Mouse (Mus musculus) spleen, postnatal 10 days (tissue): ENCODE data around the gene Asf1b.
"Not testable (repeated sequence)": the region's sequence is repeated elsewhere in the genome, so short reads cannot be mapped to it uniquely, and the experiment has no call there.

Source experiments
- DNase-seq, 2 experiments: peaks; one replicate each; pipeline ENCODE4 v3.0.0; 2021 to 2022; ENCODE audit warnings: low spot score in 2 of 2

The Asf1b gene

GRCm38 (mm10) chr8:83995973-83996372 lies 40.7 kb downstream of the Asf1b start:
- DNase-seq, result no peak

DNA sequence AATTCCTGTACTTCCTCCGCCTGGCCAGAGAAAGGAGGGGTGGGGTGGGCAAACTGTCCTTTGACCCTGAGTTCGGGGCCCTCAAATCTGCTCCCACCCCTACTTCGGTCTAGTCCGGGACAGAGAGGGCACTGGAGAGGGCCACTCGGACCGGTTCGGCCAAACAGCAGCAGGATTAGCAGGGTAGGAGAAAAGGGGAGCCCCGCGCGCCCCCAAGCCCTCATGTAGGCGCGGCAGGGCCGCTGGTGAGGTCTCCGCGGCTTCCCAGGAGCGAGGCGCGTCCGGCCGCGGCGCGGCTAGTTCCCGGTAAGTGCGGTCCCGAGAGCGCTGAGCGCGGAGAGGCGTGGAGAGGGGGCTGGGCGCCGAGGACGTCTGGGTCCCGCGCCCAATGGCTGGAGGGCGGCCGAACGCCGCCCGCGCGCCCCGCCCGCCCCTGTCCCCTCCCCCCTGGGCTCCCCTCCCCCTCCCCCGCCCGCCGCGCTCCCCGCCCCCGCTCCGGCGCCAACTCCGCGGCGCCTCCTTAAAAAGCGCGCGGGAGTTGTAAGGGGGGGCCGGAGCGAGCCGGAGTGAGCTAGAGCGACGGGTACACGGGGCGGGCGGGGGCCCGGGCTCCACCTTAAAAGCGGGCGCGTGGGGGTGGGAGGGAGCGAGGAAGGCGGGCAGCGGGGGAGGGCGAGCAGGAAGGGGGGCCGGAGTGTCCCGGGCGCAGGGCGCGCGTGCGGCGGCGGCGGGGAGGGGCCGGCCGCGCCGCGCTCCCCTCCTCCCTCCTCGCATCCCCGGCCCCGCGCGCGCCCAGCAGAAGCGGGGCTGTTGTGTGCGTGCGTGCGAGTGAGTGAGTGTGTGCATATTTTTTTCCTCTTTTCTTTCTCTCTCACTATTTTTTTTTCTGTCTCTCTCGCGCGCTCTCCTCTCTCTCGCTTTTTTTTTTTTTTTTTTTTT lies 41.5 kb downstream of the Asf1b start:
- DNase-seq, result peak; percentile 81 to 87

DNA sequence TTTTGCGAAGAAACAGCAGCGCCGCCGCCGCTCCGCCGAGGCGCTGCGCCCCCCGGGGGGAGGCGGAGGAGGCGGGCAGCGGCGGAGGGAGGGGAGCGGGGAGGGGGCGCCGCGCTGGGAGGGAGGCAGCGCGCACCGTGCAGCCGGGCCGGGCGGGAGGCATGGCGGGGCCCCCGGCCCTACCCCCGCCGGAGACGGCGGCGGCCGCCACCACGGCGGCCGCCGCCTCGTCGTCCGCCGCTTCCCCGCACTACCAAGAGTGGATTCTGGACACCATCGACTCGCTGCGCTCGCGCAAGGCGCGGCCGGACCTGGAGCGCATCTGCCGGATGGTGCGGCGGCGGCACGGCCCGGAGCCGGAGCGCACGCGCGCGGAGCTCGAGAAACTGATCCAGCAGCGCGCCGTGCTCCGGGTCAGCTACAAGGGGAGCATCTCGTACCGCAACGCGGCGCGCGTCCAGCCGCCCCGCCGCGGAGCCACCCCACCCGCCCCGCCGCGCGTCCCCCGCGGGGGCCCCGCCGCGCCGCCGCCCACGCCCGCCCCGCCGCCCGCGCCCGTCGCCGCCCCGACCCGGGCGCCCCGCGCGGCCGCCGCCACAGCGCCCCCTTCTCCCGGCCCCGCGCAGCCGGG lies 42.3 kb downstream of the Asf1b start, which contains the start of gene Samd1:
Gene Samd1, plus strand, starts transcription at position 162 of the 631 bp plus-strand sequence.
- peak; percentile 65 to 74 for DNase-seq

DNA sequence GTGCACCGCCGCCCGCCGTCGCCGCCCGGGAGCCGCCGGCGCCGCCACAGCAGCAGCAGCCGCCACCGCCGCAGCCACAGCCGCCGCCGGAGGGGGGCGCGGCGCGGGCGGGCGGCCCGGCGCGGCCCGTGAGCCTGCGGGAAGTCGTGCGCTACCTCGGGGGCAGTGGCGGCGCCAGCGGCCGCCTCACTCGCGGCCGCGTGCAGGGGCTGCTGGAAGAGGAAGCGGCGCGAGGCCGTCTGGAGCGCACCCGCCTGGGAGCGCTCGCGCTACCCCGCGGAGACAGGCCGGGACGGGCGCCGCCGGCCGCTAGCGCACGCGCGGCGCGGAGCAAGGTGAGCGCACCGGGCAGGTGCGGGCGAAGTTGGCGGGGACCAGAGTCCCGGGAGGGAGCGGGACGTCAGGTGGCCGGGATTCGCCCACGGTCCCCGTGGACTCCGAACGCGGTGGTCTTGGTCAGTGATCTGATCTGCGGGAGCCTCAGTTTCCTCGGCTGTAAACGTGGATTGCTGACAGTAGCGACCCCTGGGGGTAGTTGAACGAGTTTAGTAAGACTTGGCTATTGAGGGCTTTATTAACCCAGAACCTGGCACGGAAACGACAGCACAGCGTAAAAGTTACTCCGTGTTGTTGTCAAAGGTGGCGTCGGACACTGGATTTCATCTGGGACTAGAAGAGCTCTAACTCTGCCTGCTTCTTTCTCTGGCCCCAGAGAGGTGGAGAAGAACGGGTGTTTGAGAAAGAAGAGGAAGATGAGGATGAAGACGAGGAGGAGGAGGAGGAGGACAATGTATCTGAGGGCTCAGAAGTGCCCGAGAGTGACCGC lies 43.1 kb downstream of the Asf1b start:
- peak; percentile 78 to 81 for DNase-seq

DNA sequence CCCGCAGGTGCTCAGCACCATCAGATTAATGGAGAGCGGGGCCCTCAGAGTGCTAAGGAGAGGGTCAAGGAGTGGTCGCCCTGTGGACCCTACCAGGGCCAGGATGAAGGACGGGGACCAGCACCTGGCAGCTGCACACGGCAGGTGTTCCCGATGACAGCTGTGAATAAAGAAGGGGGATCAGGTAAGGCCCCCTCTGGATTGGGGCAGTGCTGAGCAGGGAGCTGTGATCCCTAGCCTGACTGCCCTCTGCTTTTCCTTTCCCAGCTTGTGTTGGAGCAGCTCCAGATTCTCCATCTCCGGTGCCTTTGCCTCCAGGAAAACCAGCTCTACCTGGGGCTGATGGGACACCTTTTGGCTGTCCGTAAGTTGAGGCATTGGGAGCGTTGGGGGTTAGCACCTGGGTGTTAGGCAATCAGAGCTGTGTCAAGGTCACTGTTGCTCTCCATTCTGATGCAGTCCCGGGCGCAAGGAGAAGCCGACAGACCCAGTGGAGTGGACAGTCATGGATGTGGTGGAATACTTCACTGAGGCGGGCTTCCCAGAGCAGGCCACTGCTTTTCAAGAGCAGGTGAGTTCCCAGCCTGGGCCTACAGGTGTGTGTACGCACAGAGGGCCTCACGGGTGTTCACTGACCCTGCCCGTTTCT lies 43.9 kb downstream of the Asf1b start:
- peak in 1 of 2 experiments; percentile 19 for DNase-seq

DNA sequence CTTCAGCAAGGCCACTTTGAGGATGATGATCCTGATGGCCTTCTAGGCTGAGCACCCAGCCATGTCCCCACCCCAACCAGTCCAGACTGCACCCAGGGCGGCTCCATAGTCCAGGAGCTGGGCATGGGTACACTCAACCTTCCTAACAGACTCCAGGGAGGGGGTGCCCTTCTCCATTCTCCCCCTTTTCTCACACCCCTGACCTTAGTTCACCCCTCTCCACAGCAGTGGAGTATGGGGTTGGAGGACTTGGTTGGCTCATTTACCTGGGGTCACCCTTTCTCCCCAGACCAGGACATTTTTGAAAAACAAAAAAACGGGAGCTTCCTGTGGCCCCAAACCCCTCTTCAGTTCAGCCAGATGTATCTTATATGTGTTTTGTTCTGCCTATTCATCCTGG lies 44.5 kb downstream of the Asf1b start:
- DNase-seq, result no peak

GRCm38 (mm10) chr8:84001281-84002000 lies 46.1 kb downstream of the Asf1b start, which contains the start of gene 1700067K01Rik:
1700067K01Rik (plus strand) TSS chr8:84001502.
- DNase-seq, result no peak

- no peak for DNase-seq
These were observed 47.8 kb downstream of the Asf1b start for GRCm38 (mm10) chr8:84002957-84003611.

DNA sequence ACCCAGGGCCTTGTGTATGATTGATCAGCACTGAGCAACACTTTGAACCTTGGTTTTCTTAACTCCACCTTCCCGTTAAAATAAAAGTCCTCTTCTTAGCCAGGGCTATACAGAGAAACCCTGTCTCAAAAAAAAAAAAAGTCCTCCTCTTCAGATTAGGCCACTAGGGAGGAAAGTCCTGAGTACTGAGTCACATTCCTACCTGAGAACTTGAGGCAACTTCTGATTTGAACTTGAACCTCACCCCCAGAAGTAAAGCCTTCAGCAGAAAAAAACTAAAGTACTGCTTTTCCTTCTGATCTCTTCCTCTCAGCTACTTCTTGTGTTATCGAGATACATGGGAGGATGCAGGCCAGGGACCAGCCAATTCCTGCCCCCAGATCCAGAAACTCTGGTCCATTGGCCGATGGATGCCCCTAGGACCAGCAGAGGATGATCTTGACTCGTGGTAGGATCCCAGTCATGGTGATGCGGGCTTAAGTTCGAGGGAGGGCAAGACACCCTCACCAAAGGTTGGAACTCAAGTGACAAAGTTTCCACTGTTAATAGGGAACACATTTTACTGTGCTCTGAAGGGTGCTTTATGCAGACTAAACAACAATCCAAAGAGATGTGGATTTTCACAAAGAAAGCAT lies 48.4 kb downstream of the Asf1b start:
- no peak for DNase-seq

GRCm38 (mm10) chr8:84004533-84005201 lies 49.4 kb downstream of the Asf1b start:
- peak; percentile 79 to 95 for DNase-seq

GRCm38 (mm10) chr8:84005502-84005901 lies 50.2 kb downstream of the Asf1b start:
- DNase-seq, result not testable (repeated sequence)

GRCm38 (mm10) chr8:84008362-84008761 lies 53.1 kb downstream of the Asf1b start:
- no peak for DNase-seq

- peak; percentile 77 to 87 for DNase-seq
These were observed 54.6 kb downstream of the Asf1b start for GRCm38 (mm10) chr8:84009876-84010275.

DNA sequence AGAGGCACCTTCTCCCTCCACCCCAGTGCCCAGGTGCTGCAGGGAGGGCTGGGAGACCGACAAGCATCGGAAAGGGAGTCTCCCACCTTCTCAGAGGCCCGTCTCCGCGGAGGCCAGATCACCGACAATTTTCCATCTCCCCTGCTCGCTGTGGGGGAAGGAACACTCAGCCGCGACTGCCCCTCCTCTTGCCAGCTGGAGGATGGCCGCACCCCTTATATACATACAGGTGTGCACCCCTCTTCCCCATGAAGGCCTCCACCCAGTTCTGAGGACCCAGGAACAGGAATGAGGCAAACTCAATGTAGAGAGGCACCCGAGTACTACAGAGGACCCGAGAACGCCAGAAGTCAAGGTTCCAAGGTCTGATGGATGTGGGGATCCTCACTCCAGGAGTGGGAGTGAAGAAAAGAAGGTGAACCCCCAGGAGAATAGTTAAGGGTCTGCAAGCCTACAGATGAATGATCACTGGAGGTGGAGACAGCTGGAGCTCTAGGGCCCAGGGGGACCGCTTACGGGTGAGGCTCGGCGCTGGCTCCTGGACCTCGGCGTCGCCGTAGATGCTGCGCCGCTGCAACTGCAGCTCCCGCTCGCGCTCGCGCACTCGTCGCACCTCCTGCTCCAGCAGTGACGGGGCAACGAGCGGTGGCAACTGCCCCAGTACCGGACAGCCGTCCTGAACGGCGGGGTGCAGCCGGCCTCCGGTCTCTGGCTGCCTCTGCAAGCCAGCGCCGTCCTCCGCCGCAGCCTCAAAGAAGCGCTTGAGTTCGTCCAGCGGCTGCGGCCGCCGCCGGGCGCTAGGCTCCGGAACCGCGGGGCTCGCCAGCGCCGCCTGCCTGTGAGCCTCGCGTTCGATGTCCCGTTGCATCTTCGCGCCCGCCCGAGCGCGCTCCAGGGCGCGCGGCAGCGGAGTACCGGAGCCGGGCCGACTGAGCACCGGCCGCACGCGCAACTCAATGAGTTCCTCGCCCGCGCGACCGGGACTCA lies 55.6 kb downstream of the Asf1b start:
- peak; percentile 71 to 80 for DNase-seq

DNA sequence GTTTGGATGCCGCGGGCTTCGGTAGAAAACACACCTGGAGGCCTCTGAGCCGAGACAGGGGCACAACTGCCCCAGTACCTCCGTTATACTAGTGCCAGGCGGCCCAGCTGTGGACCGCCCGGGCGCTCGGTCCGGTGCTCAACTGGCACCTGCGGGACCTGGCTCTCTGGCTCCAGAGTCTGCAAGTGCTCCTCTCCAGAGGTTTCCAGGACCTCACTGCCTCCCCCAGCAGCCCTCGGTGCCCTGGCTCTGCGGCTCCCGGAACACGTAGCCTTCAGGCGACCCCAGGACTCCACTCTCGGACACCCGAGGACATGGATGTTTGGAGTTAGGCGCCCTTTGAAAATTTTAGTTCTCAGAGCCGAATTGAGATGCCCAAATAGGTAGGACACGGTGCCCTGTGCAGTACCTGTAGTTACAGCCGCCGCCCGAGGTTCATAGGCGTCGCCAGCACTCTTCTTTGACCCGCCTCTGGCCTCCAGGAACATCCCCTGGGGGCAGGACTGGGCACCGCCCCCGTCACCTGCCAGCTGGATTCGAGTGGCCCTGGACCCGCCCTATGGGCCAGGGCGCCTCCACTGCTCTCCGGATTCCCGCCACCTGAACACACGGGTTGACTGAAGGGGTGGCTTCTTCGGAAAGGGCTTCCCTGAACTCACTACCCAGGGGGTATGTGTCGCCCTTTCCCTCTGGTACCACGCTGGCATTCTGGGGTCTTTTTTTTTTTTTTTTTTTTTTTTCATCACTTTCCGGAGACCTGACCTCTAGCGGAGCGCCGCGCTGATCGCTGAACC lies 56.6 kb downstream of the Asf1b start, which contains the start of gene 2210011C24Rik:
Gene 2210011C24Rik, minus strand, starts transcription at position 467 of the 794 bp plus-strand sequence.
- no peak for DNase-seq

- DNase-seq, result no peak
These were observed 57.3 kb downstream of the Asf1b start for GRCm38 (mm10) chr8:84012499-84013165.
